Mouse (Mus musculus): ENCODE results near the gene Dgkd. TPM values are rescaled to one million over a fixed set of nuclear protein-coding genes. Genes with fewer than 3 reads are reported as not detected.

Dgkd gene
- polyA plus RNA-seq, 1 experiment from 2014 or later: 42.7 TPM

DNA sequence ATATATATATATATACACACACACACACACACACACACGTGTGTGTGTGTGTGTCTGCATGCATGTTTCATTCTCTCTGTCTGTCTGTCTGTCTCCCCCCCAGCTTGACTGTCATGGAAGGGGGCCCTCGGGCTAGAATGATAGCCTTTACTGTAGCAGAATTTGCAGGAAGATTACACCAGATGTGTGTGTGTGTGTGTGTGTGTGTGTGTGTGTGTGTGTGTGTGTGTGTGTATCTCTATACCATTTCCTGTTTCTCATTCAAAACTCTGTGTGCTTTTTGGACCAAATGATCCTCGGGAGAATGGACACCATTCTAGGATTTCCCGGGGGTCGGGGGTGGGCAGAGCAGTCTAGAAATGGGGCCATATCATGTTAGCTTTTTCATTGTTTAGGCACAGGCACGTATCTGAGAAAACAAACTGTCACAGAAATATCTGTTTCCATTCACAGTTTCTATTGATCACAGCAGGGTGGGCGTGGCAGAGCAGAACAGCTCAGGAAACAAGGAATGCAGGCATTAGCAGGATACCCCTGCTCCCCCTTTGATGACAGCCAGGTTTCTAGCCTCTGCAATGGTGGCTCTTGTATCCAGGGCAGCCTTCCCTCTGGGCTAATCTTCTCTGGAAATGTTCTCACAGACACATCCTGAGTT, 24.0 kb upstream of the Dgkd start:
- Histone ChIP-seq H3K36me3 (no peaks in the 10 kb centered on the region), H3K4me2 (no peak overlapping the region), H3K27ac (no peak overlapping the region), H3K27me3 (no peaks in the 10 kb centered on the region), H3K9me3 (no peaks in the 10 kb centered on the region), H3K4me3 (no peak overlapping the region), H3K9ac (no peak overlapping the region), H3K4me1 (replicated peaks) (peaks cover 11% of the 10 kb centered on the region; the same call in 1 of the 2 replicates)
- no peak for ATAC-seq (ENCODE audit: low FRiP score)
- 38% methylated on average over 7 of the region's 7 CpGs for WGBS

DNA sequence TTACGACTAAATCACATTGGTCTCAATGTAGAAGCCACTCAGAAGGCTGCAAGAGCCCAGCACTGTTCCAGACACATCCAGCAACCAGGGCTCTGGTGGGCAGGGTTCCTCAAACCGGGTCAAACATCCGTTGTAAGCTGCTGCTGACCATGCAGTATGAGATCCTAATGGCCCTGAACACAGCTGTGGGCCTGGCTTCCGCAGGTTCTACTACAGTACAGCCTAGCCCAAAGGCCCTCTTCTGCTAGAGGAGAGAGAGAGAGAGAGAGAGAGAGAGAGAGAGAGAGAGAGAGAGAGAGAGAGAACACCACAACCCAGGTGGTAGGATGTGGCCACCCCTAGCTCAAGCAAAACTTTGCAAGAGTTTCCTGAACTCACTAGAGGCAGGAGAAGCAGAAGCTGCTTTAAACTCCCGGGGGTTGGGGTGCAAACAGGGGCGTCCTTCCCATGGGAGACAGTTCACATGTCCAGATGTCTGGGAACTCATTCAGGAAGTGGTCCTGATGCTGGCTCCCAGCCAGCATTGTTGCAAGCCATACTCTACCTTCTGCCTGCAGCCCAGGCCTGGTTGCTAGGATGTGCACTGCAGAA, 23.4 kb upstream of the Dgkd start:
- no peak for ATAC-seq (ENCODE audit: low FRiP score)
- H3K9ac ChIP-seq: no peak overlapping the region
- no peak overlapping the region for H3K27ac ChIP-seq
- H3K4me1 ChIP-seq (replicated peaks): peaks cover 11% of the 10 kb centered on the region; the same call in 1 of the 2 replicates
- H3K27me3 ChIP-seq: no peaks in the 10 kb centered on the region
- H3K9me3 ChIP-seq: no peaks in the 10 kb centered on the region
- no peak overlapping the region for H3K4me2 ChIP-seq
- WGBS: 64% methylated on average over 6 of the region's 6 CpGs
- H3K4me3 ChIP-seq: no peak overlapping the region
- H3K36me3 ChIP-seq: no peaks in the 10 kb centered on the region

DNA sequence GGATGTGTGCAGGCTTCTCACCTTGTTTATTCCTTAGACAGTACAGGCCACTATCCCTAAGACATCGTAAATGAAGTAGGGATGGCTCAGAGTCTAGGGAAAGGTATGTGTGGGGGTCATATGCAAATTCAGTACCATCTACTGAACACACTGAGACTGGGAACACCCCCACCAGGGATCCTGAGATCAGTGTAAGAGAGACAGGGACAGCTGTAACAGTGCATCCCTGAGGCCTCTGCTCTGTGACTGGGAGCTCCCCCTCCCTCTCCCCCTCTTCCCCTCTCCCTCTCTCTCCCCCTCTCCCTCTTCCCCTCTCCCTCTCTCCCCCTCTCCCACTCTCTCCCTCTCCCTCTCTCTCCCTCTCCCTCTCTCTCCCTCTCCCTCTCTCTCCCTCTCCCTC, 16.6 kb upstream of the Dgkd start:
- Histone ChIP-seq H3K9me3 (no peaks in the 10 kb centered on the region), H3K4me3 (no peak overlapping the region), H3K36me3 (no peaks in the 10 kb centered on the region), H3K27ac (no peak overlapping the region), H3K9ac (no peak overlapping the region), H3K27me3 (no peaks in the 10 kb centered on the region), H3K4me2 (no peak overlapping the region), H3K4me1 (replicated peaks) (no peaks in the 10 kb centered on the region)
- ATAC-seq (ENCODE audit: low FRiP score): no peak
- 79% methylated on average over 1 of the region's 1 CpGs for WGBS

DNA sequence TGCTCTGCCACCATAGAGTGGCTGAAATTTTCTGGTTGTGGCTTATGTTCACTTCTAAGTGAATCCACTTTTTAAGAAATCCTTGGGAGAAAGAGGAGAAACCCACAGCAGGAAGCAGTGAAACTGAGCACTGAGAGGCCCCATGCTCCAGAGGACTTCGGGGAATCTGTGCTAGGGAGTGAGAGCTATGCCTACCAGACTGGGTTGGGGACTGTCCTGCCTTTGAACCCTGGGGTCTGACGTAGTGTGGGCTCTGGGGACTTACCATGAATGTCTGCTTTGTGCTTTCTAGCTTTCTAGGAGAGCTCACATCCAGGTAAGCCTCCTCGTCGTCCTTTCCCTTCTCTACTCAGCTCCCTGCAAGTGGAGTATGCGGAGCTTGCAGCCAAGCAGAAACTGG, 16.1 kb upstream of the Dgkd start:
- H3K4me3 ChIP-seq: no peak overlapping the region
- H3K9ac ChIP-seq: no peak overlapping the region
- H3K36me3 ChIP-seq: no peaks in the 10 kb centered on the region
- no peaks in the 10 kb centered on the region for H3K27me3 ChIP-seq
- no peak overlapping the region for H3K4me2 ChIP-seq
- H3K9me3 ChIP-seq: no peaks in the 10 kb centered on the region
- ATAC-seq (ENCODE audit: low FRiP score): no peak
- no peak overlapping the region for H3K27ac ChIP-seq
- 44% methylated on average over 5 of the region's 5 CpGs for WGBS
- no peaks in the 10 kb centered on the region for H3K4me1 ChIP-seq (replicated peaks)

DNA sequence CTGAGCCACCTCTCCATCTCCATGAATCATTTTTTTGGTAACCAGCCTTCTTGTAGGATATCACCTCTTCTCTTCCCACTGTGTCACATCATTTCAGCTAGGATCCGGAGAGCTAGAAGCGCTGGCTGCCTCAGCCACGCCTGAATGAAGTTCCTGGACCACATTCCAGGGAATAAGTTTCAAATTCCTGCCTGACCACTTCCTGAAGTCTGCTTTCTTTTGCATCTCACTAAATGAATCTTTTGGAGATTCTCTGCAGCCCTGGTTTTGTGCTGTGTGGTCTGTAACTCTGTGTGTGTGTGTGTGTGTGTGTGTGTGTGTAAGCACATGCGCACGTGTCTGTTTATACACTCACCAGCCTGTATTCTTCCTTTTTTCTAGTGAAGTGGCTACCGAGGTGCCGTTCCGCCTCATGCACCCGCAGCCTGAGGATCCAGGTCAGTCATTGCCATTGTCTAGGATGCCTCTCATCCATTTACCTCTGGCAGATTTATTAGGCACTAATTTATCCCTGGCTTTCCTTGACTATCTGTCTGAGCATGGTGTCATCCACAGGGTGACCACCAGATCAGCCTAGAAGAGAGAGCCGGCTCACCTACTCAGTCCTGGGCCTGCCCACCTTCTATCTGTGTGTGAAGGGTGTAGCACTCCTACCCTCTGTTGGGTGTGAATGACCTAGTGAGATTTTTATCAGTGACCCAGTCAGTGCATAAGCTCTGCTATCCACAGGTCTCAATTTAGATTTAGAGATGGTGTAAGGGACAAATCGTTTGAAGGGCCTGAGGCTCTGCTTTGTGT, 12.5 kb upstream of the Dgkd start:
- no peak overlapping the region for H3K4me2 ChIP-seq
- H3K36me3 ChIP-seq: no peaks in the 10 kb centered on the region
- no peaks in the 10 kb centered on the region for H3K4me1 ChIP-seq (replicated peaks)
- ATAC-seq (ENCODE audit: low FRiP score): no peak
- H3K9me3 ChIP-seq: no peaks in the 10 kb centered on the region
- WGBS: 77% methylated on average over 11 of the region's 11 CpGs
- H3K4me3 ChIP-seq: no peak overlapping the region
- no peak overlapping the region for H3K27ac ChIP-seq
- H3K9ac ChIP-seq: no peak overlapping the region
- H3K27me3 ChIP-seq: no peaks in the 10 kb centered on the region

DNA sequence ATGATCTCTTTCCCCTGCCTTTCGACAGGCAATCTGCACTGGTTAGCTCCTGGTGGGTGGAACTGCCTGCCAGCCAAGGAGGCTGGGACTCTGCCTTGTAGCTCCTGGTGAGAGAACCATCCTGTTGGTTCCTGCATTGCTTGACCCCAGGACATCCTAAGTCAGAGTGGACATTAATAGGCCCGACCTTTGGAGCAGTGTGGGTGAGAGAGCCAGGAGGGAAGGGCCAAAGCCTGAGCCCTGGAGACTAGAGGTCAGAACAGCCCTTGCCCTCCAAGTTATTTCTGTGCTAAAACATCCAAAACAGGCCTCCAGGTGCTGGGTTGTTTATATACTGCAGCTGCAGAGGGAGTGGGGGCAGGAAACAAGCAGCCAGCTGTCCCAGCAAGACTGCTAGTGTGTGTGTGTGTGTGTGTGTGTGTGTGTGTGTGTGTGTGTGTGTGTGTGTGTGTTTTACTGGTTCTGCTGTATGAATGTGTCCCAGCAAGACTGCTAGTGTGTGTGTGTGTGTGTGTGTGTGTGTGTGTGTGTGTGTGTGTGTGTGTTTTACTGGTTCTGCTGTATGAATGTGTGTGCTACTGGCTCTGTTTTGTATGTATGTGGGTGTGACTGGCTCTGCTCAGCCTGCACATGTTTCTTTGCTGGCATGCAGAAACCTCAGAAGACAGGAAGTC, 6.1 kb upstream of the Dgkd start:
- Histone ChIP-seq H3K9me3 (no peaks in the 10 kb centered on the region), H3K27ac (no peak overlapping the region), H3K4me2 (no peak overlapping the region), H3K4me1 (replicated peaks) (peaks cover 15% of the 10 kb centered on the region), H3K9ac (no peak overlapping the region), H3K36me3 (no peaks in the 10 kb centered on the region), H3K4me3 (no peak overlapping the region), H3K27me3 (no peaks in the 10 kb centered on the region)
- ATAC-seq (ENCODE audit: low FRiP score): no peak
- WGBS: 63% methylated on average over 2 of the region's 2 CpGs

DNA sequence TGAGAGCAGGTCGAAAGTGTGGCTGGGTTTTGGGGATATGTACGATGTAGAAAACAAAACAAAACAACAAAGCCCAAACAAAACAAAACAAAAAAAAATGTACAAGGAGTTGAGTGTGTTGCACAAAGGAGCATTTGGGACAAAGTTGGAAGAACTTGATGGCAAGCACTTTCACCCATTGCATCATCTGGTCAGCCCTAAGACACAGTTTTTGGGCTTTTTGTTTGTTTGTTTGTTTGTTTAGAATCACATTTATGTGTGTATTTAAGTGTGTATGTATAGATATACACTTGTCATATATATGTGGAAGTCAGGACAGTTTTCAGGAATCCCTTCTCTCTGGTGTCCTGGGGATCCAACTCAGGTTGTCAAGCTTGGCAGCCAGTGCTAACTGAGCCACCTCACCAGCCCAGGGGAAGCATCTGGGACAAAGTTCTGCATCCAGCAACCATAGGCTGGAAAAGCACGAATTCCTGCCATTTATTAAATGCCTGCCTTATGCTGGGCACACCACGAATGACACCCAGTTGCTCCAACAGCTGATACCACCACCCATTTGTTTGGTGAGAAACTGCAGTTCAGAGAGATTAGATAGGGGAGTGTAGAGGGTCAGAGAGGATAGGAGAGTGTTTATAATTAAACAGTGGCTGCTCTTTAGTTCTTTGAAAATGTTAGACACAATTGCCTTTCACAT, 5.5 kb upstream of the Dgkd start:
- ATAC-seq (ENCODE audit: low FRiP score): no peak
- Histone ChIP-seq H3K4me1 (replicated peaks) (peaks cover 18% of the 10 kb centered on the region), H3K27ac (no peak overlapping the region), H3K9me3 (no peaks in the 10 kb centered on the region), H3K27me3 (no peaks in the 10 kb centered on the region), H3K9ac (no peak overlapping the region), H3K36me3 (no peaks in the 10 kb centered on the region), H3K4me2 (no peak overlapping the region), H3K4me3 (no peak overlapping the region)
- 70% methylated on average over 4 of the region's 4 CpGs for WGBS

DNA sequence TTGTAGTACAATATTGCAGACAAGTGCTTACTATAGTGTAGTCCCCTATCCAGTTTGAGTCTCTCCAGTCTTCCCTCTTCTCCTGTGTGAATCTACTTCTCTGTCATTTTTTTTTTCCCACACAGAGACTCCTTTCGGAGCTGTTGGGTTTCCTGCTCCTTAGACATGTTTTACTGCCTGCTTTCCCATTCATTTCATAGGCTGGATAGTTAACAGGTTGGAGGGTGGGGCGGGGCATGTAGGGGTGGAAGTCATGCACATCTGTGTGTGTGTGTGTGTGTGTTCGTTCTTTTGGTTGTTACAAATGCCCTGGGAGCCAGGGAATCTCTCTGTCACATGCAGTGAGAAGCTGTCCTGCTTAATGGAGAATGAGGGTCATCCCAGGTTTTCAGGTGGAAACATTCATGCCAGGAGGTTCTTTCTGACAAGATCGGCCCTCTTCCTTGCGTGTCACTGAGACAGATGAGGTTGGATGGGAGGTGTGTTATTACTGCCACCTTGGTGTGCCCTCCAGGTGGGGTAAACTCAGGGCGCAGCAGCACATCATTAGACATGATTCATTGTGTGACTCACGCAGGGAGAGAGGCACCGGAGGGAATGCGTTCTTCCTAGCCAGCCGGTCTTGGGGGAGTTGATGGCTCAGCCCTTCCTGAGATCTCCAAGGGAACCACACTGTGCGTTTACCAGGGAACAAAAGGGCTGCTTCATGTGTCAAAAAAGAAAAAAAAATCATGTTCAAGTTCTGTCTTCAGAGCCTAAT, 4.7 kb upstream of the Dgkd start:
- Histone ChIP-seq H3K4me1 (replicated peaks) (peaks cover 21% of the 10 kb centered on the region), H3K36me3 (no peaks in the 10 kb centered on the region), H3K9ac (0 out of 2 replicates have a peak overlapping the region, but pooled peaks have one; percentile 31), H3K4me2 (no peak overlapping the region), H3K4me3 (no peak overlapping the region), H3K27me3 (no peaks in the 10 kb centered on the region), H3K27ac (peak overlapping the region; percentile 23; the same call in 1 of the 2 replicates), H3K9me3 (no peaks in the 10 kb centered on the region)
- WGBS: 48% methylated on average over 11 of the region's 11 CpGs
- ATAC-seq (ENCODE audit: low FRiP score): no peak

DNA sequence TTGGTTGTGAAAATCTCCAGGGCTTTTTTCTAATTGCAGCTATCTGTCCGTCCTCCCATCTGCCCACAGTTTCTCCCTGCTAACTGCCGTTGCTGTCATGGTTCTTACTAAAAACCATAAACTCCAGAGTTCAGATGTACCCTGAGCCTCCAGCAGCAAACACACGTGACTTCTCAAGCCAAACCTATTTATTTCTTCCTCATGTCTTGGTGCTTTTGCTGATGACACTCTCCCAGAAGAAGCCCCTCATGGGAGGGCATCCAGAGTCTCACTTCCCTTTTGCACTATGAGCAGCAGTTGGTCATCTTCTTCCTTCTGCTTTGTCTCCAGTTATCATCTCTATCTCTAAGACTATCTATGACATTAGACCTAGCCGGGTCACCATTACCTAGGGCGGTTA, 3.8 kb upstream of the Dgkd start:
- no peak for ATAC-seq (ENCODE audit: low FRiP score)
- Histone ChIP-seq H3K4me3 (no peak overlapping the region), H3K27me3 (no peaks in the 10 kb centered on the region), H3K27ac (no peak overlapping the region), H3K9ac (no peak overlapping the region), H3K4me2 (no peak overlapping the region), H3K9me3 (no peaks in the 10 kb centered on the region), H3K4me1 (replicated peaks) (peaks cover 24% of the 10 kb centered on the region), H3K36me3 (no peaks in the 10 kb centered on the region)
- WGBS: 77% methylated on average over 5 of the region's 5 CpGs

DNA sequence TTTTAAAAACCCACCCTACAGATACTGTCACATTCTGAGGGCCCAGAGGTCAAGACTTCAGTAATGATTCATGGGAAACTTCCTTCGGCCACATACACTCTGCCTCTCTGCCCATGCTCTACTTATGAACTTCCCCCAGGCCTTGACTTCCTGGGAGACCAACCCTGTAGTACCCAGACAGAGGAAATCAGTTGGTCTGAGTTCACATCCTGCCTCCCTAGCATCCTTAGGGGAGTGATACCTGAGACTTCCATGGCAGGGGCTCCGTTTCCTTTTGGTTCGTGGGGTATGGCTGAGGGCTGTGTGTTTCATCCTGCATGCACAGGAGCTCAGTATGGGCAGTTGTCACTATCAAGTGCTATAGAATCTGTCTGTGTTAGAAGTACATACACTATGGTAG, 1.7 kb upstream of the Dgkd start:
- H3K4me3 ChIP-seq: no peak overlapping the region
- no peak for ATAC-seq (ENCODE audit: low FRiP score)
- no peak overlapping the region for H3K9ac ChIP-seq
- WGBS: 87% methylated on average over 3 of the region's 3 CpGs
- no peaks in the 10 kb centered on the region for H3K27me3 ChIP-seq
- H3K36me3 ChIP-seq: no peaks in the 10 kb centered on the region
- H3K9me3 ChIP-seq: no peaks in the 10 kb centered on the region
- H3K27ac ChIP-seq: no peak overlapping the region
- H3K4me2 ChIP-seq: no peak overlapping the region
- peaks cover 38% of the 10 kb centered on the region for H3K4me1 ChIP-seq (replicated peaks)

DNA sequence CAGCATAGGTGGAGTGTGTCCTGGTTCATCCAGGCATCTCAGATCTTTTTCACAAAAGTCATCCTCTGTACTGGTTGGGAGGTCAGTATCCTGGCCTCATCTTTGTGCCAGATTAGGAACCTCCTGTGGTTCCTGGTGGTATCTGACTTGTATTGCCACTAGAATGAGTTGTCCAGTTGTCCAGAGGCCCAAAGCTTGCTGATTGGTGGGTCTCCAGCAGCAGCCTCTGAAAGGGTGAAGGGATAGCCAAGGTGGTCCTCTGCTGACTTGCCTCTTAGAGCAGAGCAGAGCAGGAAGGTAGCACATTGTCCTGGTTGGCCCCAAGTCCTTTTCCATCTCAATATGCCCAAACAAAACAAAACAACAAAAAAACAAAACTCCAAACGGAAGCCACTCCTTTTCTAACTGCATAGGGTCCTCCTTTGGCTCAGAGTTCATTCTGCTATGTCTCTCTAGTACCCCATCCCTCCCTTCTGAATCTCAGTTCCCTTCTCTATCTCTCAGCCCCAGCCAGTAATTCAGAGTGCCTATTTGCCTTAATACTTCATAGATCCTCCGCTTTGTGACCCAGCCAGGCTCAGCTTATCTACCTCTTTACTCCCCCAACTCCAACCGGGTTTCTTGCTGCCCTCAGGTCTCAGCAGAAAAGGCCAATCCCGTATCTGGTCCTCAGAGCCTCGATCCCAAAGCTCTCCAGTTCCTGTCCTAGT, 851 bp upstream of the Dgkd start:
- H3K4me3 ChIP-seq: peak overlapping the region; percentile 96
- no peak for ATAC-seq (ENCODE audit: low FRiP score)
- 0 out of 2 replicates have a peak overlapping the region, but pooled peaks have one; percentile 82 for H3K27ac ChIP-seq
- H3K36me3 ChIP-seq: no peaks in the 10 kb centered on the region
- peaks cover 38% of the 10 kb centered on the region for H3K4me1 ChIP-seq (replicated peaks)
- 0 out of 2 replicates have a peak overlapping the region, but pooled peaks have one; percentile 94 for H3K9ac ChIP-seq
- H3K4me2 ChIP-seq: peak overlapping the region; percentile 76
- no peaks in the 10 kb centered on the region for H3K9me3 ChIP-seq
- H3K27me3 ChIP-seq: no peaks in the 10 kb centered on the region
- WGBS: 65% methylated on average over 5 of the region's 5 CpGs

Data from hindbrain, embryonic 13.5 days (tissue).